Mouse (Mus musculus) MEL (cell line): ENCODE data around the gene Ppp1r27.
A peak's percentile ranks its signal among the peaks of the same experiment; 100 is the strongest.

Experiments
- CHD2 ChIP-seq: IDR thresholded peaks from 2 replicates; pipeline ENCODE4 v1.6.1; 2011; ENCODE audit warnings: low read length, improper control_type of control experiment
- CTCF ChIP-seq, 3 experiments: IDR thresholded peaks in 2 of 3; conservative IDR thresholded peaks in 1 of 3; 2 replicates each; pipeline ENCODE4 v1.5.1; 2011 to 2012; ENCODE audit warnings: low read length in 3 of 3, low read depth in 2 of 3, mild to moderate bottlenecking in 2 of 3, improper control_type of control experiment in 1 of 3, inconsistent platforms in 1 of 3, mixed read lengths in 1 of 3, moderate library complexity in 1 of 3; ENCODE audit not compliant: control insufficient read depth in 1 of 3, insufficient read depth in 1 of 3, poor library complexity in 1 of 3, severe bottlenecking in 1 of 3
- POLR2A ChIP-seq, 2 experiments: IDR thresholded peaks; 2 replicates each; pipeline ENCODE4 v1.6.1; 2011 to 2012; ENCODE audit warnings: low read length in 2 of 2, mild to moderate bottlenecking in 2 of 2, control low read depth in 1 of 2, improper control_type of control experiment in 1 of 2, low read depth in 1 of 2, moderate library complexity in 1 of 2; ENCODE audit not compliant: control insufficient read depth in 1 of 2, insufficient read depth in 1 of 2, poor library complexity in 1 of 2
- TAL1 ChIP-seq: IDR thresholded peaks from 2 replicates; pipeline ENCODE4 v1.6.1; 2012; ENCODE audit warnings: mild to moderate bottlenecking, inconsistent platforms, low read length, moderate library complexity, mixed read lengths

GRCm38 (mm10) chr11:120571122-120571521, 20.2 kb upstream of the Ppp1r27 start:
- TF ChIP-seq POLR2A (IDR thresholded peaks at IDR 0.05; ENCODE audit: control insufficient read depth in 1 of 2, insufficient read depth in 1 of 2, low read depth in 1 of 2, low read length in 2 of 2, poor library complexity in 1 of 2) = peak in 1 of 2 experiments; percentile 52; a peak in 1 of 4 replicates
- TF ChIP-seq CHD2 = no peak
- TF ChIP-seq TAL1 = no peak
- TF ChIP-seq CTCF (IDR thresholded peaks at IDR 0.05 in 2 of 3, conservative IDR thresholded peaks at IDR 0.05 in 1 of 3; ENCODE audit: control insufficient read depth in 1 of 3, insufficient read depth in 1 of 3, low read depth in 2 of 3, low read length in 3 of 3, poor library complexity in 1 of 3, severe bottlenecking in 1 of 3) = no peak
